Mouse (Mus musculus): Measurements from ENCODE around the gene Agpat4.

Agpat4 gene

DNA sequence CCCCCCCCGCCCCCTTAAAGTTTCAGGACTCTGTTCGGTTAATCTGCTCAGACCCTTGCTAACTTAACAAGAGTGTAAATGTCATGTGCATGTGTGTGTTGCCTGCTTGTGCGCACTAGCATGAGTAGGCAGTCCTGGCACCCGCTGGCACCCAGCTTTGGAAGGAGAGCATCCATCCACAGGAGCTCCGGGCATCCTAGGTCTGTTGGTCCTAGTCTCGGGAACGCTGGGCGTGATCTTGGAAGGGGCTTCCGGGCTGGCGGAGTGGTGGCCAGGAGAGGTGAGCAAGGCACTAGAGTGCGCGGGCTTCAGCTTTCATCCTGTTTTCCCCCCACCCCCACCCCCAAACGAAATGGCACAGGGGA lies at the start of gene Agpat4:
TSS of gene Agpat4 (plus strand) at position 144 of the 365 bp plus-strand sequence.
- in situ Hi-C loops (cut with MboI), result no loop called here

DNA sequence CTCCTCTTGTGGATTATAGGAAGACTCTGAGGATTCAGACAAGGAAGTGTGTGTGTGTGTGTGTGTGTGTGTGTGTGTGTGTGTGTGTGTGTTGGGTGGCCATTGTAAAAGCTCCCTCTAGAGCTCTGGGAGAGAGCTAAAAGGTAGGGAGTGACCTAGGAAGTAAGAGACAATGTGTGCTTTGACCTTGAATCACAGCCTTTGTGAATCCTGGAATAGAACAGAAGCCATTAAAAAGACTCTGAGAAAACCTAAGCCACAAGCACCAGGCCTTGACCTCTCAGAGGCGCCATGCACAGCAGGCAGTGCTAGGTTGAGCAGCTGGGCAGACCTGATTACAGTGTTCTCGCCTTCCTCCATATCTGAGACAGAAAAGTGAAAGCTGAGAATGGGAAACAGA lies 41.7 kb upstream of the Agpat4 start:
- in situ Hi-C loops (cut with MboI), result no loop called here

DNA sequence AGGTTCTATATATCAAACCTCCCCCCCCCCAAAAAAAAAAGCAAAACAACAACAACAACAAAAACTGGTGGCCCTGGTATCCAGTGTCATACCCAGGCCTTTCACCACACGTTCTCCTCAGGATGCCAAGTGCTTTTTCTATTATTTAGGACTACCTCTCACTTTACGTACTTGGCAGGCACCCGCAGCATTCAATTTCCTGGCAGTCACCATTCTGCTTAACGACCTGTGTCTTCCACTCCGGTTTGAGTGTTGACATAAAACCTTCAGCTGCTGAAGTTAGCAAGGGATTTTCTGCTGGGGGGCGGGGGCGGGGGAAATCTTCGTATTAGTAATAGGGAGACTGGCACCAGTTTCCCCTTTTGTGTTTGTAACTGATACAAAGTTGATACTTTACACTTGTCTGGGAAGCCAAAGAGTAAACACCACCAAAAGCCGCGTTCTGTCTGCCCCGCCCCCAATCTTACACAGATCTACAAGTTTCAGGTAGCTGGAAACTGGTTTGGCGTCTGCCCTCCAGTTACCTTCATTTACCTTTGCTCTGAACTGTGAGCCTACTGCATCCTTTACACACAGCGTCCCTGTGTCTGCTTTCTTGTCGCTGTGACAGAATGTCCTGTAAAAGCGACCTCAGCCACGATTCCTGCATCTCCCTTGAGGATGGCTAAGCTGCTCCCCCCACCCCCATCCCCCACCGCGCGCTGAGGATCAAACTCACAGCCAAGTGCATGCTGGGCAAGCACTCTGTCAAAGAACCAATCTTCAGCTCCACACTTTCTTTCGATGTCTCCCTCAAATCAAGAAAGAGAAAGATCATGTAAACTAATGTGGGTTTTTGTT lies 37.6 kb upstream of the Agpat4 start:
- in situ Hi-C loops (cut with MboI), result no loop called here

DNA sequence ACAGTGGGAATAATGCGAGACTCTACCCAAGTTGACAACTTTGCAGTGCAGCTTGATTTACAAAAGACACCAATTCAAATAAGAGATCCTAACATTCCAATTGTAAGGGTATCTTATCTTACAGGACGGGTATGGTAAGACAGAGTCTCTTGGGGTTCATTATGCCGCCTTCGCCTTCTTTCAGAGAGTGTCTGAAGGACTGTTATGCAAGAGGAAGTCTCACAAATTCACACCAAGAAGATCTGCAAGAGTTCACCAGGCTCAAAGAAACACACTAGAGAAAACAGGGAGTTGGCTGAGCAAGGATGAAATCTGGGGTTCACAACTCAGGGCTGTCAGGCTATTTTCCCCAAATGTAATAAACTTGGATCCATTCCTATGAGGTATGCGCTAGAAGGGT lies 36.3 kb upstream of the Agpat4 start:
- in situ Hi-C loops (cut with MboI), result no loop called here

DNA sequence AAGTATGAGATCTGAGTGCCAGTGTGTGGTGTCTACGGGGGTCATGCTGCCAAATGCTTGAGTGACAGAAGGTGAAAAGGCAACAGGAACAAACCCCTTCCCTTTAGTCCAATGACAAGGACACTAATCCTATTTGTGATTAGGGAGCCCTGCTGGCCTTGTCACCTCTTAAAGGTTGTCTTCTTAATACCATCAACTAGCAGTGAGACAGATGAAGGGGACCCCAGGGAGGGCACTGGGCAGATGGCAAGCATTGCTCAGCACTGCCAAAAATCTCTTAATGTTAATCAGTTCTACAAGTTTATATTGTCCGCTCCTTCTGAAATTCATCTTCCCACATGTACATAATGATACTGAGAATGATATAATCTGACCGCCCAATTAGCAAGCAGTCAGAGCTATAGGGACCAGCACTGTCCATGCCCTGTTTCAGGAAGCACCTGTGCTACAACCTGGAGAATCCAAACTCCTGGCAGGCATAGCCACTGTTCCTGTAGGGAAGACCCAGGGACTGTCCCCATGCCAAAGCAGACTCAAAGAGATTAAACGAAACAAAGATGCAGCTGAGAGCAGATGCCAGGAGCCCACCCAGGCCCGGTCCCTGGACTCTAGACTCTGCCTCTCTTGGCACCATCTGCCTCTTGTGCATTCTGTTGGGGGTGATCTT lies 28.1 kb upstream of the Agpat4 start:
- in situ Hi-C loops (cut with MboI), result no loop called here

DNA sequence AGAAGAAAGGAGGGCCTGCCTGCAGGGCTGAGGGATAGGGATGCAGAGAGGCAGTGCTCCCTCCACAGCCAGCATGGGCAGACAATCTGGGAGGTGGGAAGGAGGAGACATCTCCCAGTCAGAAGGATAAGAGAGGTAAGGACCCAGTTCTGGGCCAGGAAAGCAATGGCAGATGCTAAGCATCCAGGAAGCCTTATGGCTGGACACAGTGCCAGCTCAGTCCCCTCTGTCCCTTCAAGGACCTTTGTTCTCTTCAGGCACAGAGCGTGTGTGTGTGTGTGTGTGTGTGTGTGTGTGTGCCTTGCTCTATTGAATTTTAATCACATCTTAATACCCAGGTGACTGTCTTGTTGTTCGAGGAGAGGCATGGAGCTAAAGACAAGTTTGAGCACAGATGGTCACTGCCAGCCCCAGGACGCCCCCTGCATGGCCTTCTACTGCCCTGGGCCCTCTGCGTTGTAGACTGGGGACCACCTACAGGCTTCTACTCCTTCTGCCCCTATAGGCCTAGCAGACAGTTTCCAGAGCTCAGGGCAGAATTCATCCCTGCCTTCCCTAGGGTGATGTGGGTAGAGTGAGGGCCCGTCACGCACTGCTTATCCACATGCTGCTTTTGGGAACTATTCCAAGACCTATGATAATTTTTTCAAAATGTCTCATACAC lies 25.5 kb upstream of the Agpat4 start:
- in situ Hi-C loops (cut with MboI), result no loop called here

DNA sequence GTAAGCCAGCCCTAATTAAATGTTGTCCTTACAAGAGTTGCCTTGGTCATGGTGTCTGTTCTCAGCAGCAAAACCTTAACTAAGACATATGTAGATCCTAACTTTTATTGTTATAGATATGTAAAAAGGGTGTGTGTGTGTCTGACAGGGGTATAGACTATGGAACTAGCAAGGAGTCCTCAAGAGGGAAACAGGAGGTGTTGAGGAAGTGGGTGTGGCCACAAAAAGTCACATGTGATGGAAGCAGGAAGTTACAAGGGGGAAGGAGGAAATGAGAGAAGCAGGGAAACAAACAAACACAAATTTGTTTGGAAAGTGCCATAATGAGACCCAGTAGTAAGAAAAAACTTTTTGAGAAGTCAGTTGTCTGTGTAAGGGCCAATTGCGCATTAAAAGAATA lies 24.5 kb upstream of the Agpat4 start:
- in situ Hi-C loops (cut with MboI), result no loop called here

DNA sequence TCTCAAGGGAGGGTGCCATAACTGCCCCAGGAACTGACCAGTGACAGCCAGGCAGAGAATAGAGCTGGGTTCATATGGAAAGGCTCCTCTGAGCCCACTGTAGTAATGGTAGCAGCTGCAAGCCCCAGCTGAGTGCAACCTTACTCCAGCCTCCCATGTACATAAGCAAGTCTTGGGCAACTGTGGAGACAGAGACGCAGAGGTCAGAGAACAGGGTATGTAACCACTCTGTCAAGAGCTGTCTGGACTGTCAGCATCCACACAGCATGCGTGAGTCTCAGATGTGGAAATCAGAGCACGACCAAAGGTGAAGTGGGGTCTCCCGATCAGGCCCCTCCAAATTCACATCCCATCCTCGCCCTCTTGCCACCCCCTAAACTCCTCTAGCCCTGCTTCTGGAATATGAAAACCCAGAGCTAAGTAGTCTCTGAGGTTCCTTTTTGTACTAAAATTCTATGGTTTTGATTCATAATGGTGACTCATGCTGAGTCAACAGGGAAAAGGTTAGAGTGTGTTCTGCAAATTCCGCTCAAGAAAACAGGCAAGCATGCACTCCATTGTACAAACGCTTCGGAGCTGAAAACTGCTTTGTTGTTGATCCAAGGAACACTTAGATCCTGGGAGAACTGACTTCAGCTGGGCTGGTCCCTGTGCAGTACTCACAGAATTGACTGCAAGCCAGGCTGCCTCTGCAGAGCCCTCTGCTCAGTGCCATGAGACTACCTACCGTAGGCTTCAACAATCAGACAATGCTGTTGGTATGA lies 23.5 kb upstream of the Agpat4 start:
- in situ Hi-C loops (cut with MboI), result no loop called here

DNA sequence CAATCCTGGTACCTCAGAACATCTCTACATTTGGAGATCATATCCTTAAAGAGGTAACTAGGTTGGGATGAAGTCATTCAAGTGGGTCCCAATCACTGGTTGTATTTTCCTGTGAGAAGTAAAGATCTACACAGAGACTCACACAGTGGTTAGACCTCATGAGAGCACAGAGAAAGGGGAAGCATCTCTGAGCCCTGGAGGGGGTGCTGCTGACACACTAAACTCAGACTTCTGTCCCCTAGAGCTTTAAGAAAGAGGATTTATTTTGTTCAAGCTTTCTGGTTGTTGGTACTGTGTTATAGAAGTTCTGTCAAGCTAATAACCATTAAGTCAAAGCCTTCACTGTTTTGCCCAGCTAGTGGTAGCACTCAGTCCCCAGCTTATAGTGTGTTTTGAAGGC lies 19.1 kb upstream of the Agpat4 start:
- in situ Hi-C loops (cut with MboI), result no loop called here

DNA sequence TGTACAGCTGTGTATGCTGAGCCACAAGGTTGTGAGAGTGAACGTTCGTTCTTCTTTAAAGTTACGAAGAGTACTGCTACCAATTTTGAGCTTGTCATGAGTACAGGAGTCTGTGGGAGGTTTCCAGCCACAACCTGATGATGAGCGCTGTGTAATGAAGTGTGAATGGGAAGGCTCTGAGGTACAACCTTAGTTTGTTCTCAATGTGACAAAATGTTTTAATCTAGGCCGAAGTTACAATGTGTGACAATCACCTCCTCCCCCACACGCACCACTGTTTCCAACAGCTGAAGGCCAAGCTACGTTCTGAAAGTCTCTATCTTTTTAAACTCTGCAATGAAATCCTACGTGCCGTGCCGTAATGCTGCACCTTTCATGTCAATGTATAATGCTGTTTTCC lies 16.2 kb upstream of the Agpat4 start:
- in situ Hi-C loops (cut with MboI), result loop anchor here (10.0 kb wide), 1 partner anchor 112 kb away; no protein-coding TSS in a partner anchor

DNA sequence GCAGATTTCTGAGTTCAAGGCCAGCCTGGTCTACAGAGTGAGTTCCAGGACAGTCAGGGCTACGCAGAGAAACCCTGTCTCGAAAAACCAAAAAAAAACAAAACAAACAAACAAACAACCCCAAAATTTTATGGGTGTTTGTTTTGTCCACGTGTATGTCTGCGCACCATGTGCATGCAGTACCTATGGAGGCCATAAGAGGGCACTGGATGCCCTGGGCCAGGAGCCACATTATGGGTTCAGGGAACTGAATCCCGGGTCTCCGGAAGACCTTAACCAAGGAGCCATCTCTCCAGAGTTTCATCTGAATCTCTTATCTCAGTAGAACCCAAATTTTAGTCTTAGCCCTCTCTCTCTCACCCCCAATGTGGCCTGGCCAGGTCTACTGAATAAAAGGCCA lies 14.7 kb upstream of the Agpat4 start:
- in situ Hi-C loops (cut with MboI), result loop anchor here (10.0 kb wide), 1 partner anchor 111 kb away; no protein-coding TSS in a partner anchor

DNA sequence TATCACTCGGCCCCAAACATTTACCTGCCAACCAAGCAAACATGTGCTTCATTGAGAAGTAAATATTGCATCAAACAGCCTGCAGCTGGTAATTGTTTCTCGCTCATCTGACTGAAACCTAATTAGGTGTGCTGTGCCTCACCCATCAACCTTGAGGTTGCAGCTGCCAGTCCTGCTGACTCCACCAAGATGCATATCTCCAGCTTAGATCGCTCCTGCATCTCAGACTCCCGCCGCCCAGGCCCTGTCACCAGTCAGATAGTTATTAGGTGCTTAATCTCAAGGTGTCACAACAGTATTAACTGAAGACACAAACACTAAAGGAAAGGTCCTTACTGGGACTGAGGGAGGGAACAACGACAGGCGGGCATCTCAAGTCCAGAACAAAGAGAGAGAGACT lies 14.3 kb upstream of the Agpat4 start:
- in situ Hi-C loops (cut with MboI), result loop anchor here (10.0 kb wide), 1 partner anchor 111 kb away; no protein-coding TSS in a partner anchor

DNA sequence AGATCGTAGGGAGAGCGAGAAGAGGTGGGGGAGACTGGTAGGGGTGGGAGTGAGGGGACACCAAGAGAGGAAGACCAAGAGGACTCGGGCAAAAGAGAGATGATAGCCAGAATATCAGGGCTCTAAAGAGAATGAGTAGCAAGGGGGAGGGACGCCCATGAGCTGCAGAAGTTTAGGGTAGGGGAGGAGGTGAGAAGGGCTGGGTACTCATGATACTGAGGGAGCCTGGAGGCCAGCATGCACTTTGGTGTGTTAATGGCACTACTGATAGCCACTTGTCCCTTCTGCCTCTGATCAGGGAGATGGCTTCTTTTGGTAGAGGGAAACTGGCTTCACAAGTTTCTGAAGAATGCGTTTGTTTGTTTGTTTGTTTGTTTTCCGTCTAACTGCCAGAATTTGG lies 13.8 kb upstream of the Agpat4 start:
- in situ Hi-C loops (cut with MboI), result loop anchor here (10.0 kb wide), 1 partner anchor 110 kb away; no protein-coding TSS in a partner anchor

DNA sequence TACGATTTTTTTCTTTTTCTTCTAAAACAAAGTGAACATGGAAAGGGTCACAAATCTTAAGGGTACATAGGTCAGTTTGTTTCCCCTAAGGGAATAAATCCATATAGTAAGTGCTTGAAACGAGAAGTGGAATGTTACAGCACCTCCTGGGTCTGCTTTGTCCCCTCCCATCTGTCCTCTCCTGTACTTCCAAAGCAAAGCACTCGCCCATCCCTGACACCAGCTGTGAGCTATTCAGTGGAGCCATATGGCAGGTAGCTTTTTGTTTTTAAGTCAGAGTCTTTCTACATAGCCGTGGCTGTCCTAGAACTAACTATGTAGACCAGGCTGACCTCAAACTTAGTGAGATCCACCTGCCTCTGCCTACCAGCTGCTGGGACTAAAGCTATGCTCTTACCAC lies 12.2 kb upstream of the Agpat4 start:
- in situ Hi-C loops (cut with MboI), result loop anchor here (10.0 kb wide), 1 partner anchor 109 kb away; no protein-coding TSS in a partner anchor

DNA sequence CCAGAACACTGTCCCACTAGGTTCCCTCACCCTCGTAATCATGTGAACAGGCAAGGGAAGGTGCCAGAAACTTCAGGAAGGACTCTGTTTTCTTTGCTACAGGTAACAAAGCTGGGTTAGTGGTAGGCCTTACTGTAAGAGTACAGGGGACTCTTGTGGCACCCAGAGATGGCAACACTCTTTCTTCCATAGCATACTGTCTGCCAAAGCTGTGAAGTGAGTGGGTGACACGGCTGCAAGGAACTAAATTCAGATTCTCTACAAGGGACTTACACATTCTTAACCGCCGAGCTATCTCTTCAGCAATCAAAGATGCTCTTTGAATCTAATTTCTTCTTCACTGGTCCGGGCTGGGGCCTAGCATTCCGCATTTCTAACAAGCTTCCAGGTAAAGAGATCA lies 4.9 kb upstream of the Agpat4 start:
- in situ Hi-C loops (cut with MboI), result no loop called here

DNA sequence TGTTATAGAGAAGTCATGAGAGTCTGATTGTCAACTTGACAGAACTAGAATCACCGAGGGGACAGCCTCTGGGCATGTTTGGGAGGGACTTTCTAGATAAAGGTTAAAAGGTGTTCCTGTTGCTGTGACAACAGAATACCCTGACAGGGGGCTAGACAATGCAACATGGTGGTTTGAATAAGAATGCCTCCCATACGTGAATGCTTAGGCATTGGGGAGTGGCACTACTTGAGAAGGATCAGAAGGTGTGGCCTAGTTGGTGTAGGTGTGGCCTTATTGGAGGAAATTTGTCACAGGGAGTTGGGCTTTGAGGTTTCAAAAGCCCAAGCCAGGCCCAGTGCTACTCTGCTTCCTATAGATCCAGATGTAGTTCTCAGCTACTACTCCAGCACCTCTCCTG lies 3.4 kb upstream of the Agpat4 start:
- in situ Hi-C loops (cut with MboI), result no loop called here

DNA sequence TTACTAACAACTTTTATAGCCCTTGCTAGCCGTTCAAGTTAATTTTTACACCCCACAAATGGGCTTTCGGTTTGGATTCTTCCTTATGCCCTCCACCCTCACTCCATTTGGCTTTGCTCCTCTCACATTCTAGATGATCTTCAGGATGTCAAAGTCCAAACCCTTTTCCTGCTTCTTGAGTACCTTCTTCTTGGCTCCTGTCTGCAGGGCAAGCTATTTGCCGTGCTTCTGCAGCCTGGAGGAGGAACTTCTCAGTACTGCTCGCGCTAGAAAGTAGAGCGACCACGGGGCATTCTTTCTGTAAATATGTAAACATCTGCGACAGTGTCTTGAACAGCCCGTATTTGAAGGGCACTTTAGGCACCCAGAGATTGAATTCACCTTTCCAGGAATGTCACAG lies 373 bp upstream of the Agpat4 start:
- in situ Hi-C loops (cut with MboI), result no loop called here

DNA sequence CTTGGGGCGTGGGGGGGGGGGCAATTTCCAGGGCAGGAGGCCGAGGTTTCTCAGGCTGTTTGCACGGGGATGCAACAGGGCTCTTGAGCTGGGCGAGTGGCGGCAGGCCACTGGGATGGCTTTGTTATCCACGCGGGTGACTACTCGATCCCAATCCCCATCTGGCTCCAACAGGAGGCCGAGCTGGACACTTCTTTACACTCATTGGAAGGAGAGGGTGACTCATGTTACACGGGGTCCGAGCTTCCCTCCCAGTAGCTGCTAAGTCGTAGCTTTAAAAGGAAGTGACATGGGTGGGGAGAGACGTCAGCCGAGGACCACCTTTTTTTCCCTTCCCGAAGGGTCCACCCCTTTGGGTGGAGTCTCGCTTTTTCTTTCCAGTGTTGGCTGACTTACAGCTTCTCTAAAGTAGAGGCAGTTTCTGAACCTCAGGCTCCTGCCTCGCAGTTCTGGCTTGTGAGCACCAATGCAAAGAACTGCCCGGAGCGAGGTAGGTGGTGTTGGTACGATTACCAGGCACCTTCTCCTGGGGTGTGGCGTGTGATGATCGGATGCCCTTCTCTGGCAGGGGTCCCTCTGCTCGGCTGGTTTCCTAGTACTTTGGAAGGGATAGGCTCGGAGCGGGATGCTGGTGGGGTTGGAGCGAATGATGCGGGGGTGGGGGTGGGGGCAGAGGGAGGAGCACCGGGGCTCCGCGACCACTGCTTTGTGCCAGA lies 580 bp downstream of the Agpat4 start:
- in situ Hi-C loops (cut with MboI), result no loop called here

DNA sequence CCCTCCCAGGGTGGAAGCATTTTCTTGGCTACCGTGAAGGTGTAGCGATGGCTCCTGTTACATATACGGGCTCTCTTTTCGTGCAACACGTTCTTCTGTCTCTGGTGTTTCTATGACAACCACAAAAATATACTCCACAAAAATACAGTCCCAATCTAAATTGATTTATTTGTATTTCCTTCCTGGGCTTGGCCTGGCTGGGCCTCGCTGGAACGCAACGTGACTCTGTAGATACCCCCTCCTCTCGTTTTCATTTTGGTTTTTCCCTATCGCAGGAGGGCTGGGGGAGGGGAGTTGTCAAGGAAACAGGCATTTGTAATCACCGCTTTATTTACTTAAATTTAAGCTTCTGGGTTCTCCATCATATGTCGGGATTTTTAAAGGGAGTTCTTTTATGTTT lies 1.2 kb downstream of the Agpat4 start:
- in situ Hi-C loops (cut with MboI), result no loop called here

DNA sequence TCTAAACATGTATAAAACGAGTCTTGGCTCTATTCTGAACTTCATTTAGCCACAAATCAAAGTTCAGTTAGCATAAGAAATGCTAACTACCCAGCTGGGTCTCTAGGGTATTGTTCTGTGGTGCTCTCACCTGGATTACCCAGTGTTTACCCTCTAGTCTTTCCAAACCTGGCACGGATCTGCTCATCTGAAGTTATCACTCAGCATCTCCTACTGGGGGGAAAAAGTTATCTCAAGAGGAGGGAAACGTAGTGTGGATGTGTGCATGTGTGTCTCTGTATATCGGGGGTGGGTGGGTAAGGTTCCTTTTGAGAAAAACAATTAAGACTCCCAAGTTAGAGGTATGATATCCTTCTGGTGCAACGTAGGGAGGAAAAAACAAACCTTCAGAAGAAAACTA lies 1.8 kb downstream of the Agpat4 start:
- in situ Hi-C loops (cut with MboI), result no loop called here

DNA sequence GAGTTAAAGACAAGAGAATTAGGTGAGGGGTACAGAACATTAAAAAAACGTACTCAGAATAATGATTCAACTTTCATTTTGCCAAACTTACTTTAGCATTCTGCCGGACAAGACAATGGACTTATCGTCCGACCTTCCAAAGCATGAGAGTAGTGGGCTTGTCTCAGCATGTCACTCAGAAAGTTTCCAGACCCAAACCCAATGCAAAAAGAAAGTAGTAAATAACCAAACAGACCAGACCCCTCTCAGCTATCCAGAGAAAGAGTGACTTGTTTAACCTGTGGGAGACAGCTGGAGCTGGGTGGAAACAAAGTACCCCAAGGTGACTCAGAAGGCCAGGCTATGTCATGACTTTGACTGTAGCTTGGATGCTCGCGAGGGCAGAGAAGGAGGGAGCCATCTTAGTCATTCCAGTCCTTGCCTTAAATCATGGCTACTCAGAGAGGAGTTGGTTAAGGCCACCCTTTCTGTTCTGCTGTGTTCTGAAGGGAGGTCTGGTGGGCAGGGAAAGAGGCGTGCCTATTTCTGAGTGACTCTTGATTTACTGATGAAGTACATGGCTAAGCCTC lies 2.8 kb downstream of the Agpat4 start:
- in situ Hi-C loops (cut with MboI), result no loop called here

Data from mature B cell (primary cell).